Mouse (Mus musculus): ENCODE data around the gene Inpp5e. TPM values are rescaled to one million over a fixed set of nuclear protein-coding genes. Genes with fewer than 3 reads are reported as not detected.

The Inpp5e gene
- 1 to 10 TPM; 7.9 to 9.3 TPM for total RNA-seq (2021)
- long read RNA-seq, experiment 1, full-length matches to known transcripts: 22 of 25 reads
- long read RNA-seq, experiment 1, partial matches to known transcripts: 0 of 25 reads
- long read RNA-seq, experiment 1, other reads (novel, unspliced or antisense): 3 of 25 reads
- long read RNA-seq, experiment 2, full-length matches to known transcripts: 10 of 17 reads
- long read RNA-seq, experiment 2, partial matches to known transcripts: 1 of 17 reads
- long read RNA-seq, experiment 2, other reads (novel, unspliced or antisense): 6 of 17 reads

GRCm38 (mm10) chr2:26408515-26409356, at the start of gene Inpp5e:
Inpp5e (minus strand) TSS chr2:26409203.
- peak; percentile 98; the same call in 1 of the 2 replicates for TF ChIP-seq CTCF (IDR thresholded peaks at IDR 0.05)
- H3K27ac ChIP-seq: peak within 1 kb of the TSS; percentile 97
- intact Hi-C loops (cut with DNase I): loop anchor here (5.0 kb wide), 1 partner anchor 34 kb away; no protein-coding TSS in a partner anchor
- DNase-seq: peak; percentile 98
- H3K4me3 ChIP-seq: peak within 1 kb of the TSS; percentile 93

GRCm38 (mm10) chr2:26458402-26459124, 49.6 kb upstream of the Inpp5e start:
- peak overlapping the region; percentile 5; the same call in 1 of the 2 replicates for H3K4me3 ChIP-seq
- peak; percentile 75 for DNase-seq
- peak overlapping the region; percentile 81 for H3K27ac ChIP-seq
- TF ChIP-seq CTCF (IDR thresholded peaks at IDR 0.05): no peak
- intact Hi-C loops (cut with DNase I): no loop called here

GRCm38 (mm10) chr2:26449121-26450060, 40.4 kb upstream of the Inpp5e start:
- DNase-seq: peak; percentile 82

GRCm38 (mm10) chr2:26447451-26447850, 38.4 kb upstream of the Inpp5e start:
- DNase-seq: no peak
- intact Hi-C loops (cut with DNase I): loop anchor here (5.0 kb wide), 1 partner anchor 455 kb away; the partner anchor contains the start of gene Surf6
- Histone ChIP-seq H3K4me3 (no peak overlapping the region; the same call in 1 of the 2 replicates), H3K27ac (peak overlapping the region; percentile 99)
- no peak for TF ChIP-seq CTCF (IDR thresholded peaks at IDR 0.05)

More at GRCm38 (mm10) chr2:26449121-26450060, 40.4 kb upstream of the Inpp5e start:
- H3K27ac ChIP-seq: no peak overlapping the region
- no peak overlapping the region for H3K4me3 ChIP-seq
- peak; percentile 83 for TF ChIP-seq CTCF (IDR thresholded peaks at IDR 0.05)
- intact Hi-C loops (cut with DNase I): loop anchor here (1.0 to 5.0 kb wide), 4 partner anchors 53 to 453 kb away; partner anchors contain the start of gene Surf6

- no peak for DNase-seq
- Histone ChIP-seq H3K4me3 (peak overlapping the region; percentile 96), H3K27ac (peak overlapping the region; percentile 99)
- TF ChIP-seq CTCF (IDR thresholded peaks at IDR 0.05): no peak
- intact Hi-C loops (cut with DNase I): loop anchor here (5.0 kb wide), 1 partner anchor 456 kb away; the partner anchor contains the start of gene Surf6
Measured at GRCm38 (mm10) chr2:26446671-26447070, 37.7 kb upstream of the Inpp5e start.

GRCm38 (mm10) chr2:26445666-26446445, 36.9 kb upstream of the Inpp5e start:
- peak; percentile 96 for DNase-seq
- intact Hi-C loops (cut with DNase I): loop anchor here (5.0 kb wide), 1 partner anchor 456 kb away; the partner anchor contains the start of gene Surf6
- Histone ChIP-seq H3K4me3 (peak overlapping the region; percentile 96), H3K27ac (peak overlapping the region; percentile 99)
- peak; percentile 14; the same call in 1 of the 2 replicates for TF ChIP-seq CTCF (IDR thresholded peaks at IDR 0.05)

GRCm38 (mm10) chr2:26444946-26445665, 36.1 kb upstream of the Inpp5e start, which contains the start of gene Sec16a:
Sec16a (minus strand) TSS chr2:26445216.
- peak; percentile 23; the same call in 1 of the 2 replicates for TF ChIP-seq CTCF (IDR thresholded peaks at IDR 0.05)
- peak within 1 kb of the TSS; percentile 99 for H3K27ac ChIP-seq
- peak; percentile 100 for DNase-seq
- H3K4me3 ChIP-seq: peak within 1 kb of the TSS; percentile 96
- intact Hi-C loops (cut with DNase I): loop anchor here (5.0 kb wide), 2 partner anchors 38 to 457 kb away; partner anchors contain the start of genes Inpp5e and Surf6

- Histone ChIP-seq H3K27ac (peak overlapping the region; percentile 99), H3K4me3 (peak overlapping the region; percentile 96)
- intact Hi-C loops (cut with DNase I): loop anchor here (5.0 kb wide), 1 partner anchor 37 kb away; the partner anchor contains the start of gene Inpp5e
- TF ChIP-seq CTCF (IDR thresholded peaks at IDR 0.05): no peak
- no peak for DNase-seq
Measured at GRCm38 (mm10) chr2:26444368-26444767, 35.4 kb upstream of the Inpp5e start.

GRCm38 (mm10) chr2:26443876-26444275, 34.9 kb upstream of the Inpp5e start:
- Histone ChIP-seq H3K27ac (peak overlapping the region; percentile 99), H3K4me3 (peak overlapping the region; percentile 96)
- no peak for TF ChIP-seq CTCF (IDR thresholded peaks at IDR 0.05)
- intact Hi-C loops (cut with DNase I): loop anchor here (5.0 kb wide), 1 partner anchor 37 kb away; the partner anchor contains the start of gene Inpp5e
- no peak for DNase-seq

Measured in gastrocnemius, adult 2 months (tissue).